Mouse (Mus musculus): ENCODE data around the gene Ankrd12. TPM values are rescaled to one million over a fixed set of nuclear protein-coding genes. Genes with fewer than 3 reads are reported as not detected.

Gene Ankrd12
- total and polyA plus RNA-seq, 3 experiments: 9.6 to 13.3 TPM; not detected in 1

- no peaks in the 10 kb centered on the region for H3K9me3 ChIP-seq (replicated peaks; ENCODE audit: insufficient read depth, low read length)
- no peak overlapping the region for H3K9ac ChIP-seq (ENCODE audit: control insufficient read depth, low read depth, low read length, poor library complexity, severe bottlenecking)
- TF ChIP-seq NRF1 (IDR thresholded peaks at IDR 0.05; ENCODE audit: insufficient read depth, low read depth, low read length, poor library complexity, severe bottlenecking): no peak
- no peak for TF ChIP-seq POLR2AphosphoS5 (IDR thresholded peaks at IDR 0.05; ENCODE audit: borderline replicate concordance, low read depth, low read length)
- no peak for TF ChIP-seq CTCF (IDR thresholded peaks at IDR 0.05 in 2 of 3, conservative IDR thresholded peaks at IDR 0.05 in 1 of 3; ENCODE audit: control insufficient read depth in 1 of 3, insufficient read depth in 1 of 3, low read depth in 2 of 3, low read length in 3 of 3, poor library complexity in 1 of 3, severe bottlenecking in 1 of 3)
- H3K27ac ChIP-seq (ENCODE audit: control insufficient read depth, low read depth, low read length): no peak overlapping the region
- no peaks in the 10 kb centered on the region for H3K27me3 ChIP-seq (ENCODE audit: control insufficient read depth in 1 of 2, insufficient read depth in 2 of 2, low read length in 2 of 2)
- H3K36me3 ChIP-seq (ENCODE audit: control insufficient read depth in 1 of 2, insufficient read depth in 2 of 2, low read length in 2 of 2): no peaks in the 10 kb centered on the region; a peak in 1 of 4 replicates
- no peaks in the 10 kb centered on the region for H3K4me1 ChIP-seq (ENCODE audit: control insufficient read depth in 1 of 2, insufficient read depth in 2 of 2, low read length in 2 of 2)
- no peak for DNase-seq (ENCODE audit: low read depth, low spot score)
- no peaks in the 10 kb centered on the region for H3K79me2 ChIP-seq (ENCODE audit: control insufficient read depth, insufficient read depth, low read length, poor library complexity)
- no peak overlapping the region for H3K4me3 ChIP-seq (ENCODE audit: control insufficient read depth in 1 of 2, insufficient read depth in 1 of 2, low read depth in 2 of 2, low read length in 2 of 2)
These were observed 145.9 kb downstream of the Ankrd12 start for GRCm38 (mm10) chr17:65930960-65931359.

DNA sequence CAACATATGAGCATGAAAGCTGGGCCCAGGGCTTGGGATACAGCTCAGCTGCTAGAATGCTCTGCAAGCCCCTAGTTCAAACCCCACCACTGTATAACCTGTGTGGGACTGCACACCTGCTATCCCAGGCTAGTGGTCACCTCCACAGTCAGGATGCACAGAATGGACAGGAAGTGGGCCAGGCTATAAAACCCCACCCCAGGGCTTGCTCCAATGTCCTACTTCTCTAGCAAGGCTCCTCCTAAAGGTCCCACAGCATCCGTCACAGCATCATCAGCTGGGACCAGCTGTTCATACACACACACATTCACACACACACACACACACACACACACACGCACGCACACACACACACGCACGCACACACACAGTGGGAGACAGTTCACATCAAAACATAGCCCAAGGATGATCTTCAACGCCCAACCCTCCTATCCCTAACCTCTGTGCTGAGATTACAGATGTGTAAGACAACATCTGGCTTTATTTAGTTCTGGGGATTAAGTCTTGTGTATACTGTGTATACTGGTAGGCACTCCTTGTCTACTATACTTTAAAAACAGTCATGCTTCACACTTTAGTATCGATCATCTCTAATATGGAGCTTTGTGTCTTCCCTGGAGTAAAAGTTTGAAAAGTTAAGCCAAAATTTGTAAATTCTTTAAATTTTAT, 146.6 kb downstream of the Ankrd12 start:
- H3K27ac ChIP-seq (ENCODE audit: control insufficient read depth, low read depth, low read length): no peak overlapping the region
- no peak overlapping the region for H3K4me3 ChIP-seq (ENCODE audit: control insufficient read depth in 1 of 2, insufficient read depth in 1 of 2, low read depth in 2 of 2, low read length in 2 of 2)
- H3K79me2 ChIP-seq (ENCODE audit: control insufficient read depth, insufficient read depth, low read length, poor library complexity): no peaks in the 10 kb centered on the region
- no peaks in the 10 kb centered on the region for H3K27me3 ChIP-seq (ENCODE audit: control insufficient read depth in 1 of 2, insufficient read depth in 2 of 2, low read length in 2 of 2)
- no peaks in the 10 kb centered on the region for H3K4me1 ChIP-seq (ENCODE audit: control insufficient read depth in 1 of 2, insufficient read depth in 2 of 2, low read length in 2 of 2)
- DNase-seq (ENCODE audit: low read depth, low spot score): no peak
- no peak for TF ChIP-seq POLR2A (IDR thresholded peaks at IDR 0.05; ENCODE audit: control insufficient read depth in 1 of 2, insufficient read depth in 1 of 2, low read depth in 1 of 2, low read length in 2 of 2, poor library complexity in 1 of 2)
- no peak for TF ChIP-seq GATA1 (IDR thresholded peaks at IDR 0.05; ENCODE audit: low read depth, low read length)
- TF ChIP-seq E2F4 (IDR thresholded peaks at IDR 0.05; ENCODE audit: borderline replicate concordance, low read depth, low read length): no peak
- no peak for TF ChIP-seq MEF2A (IDR thresholded peaks at IDR 0.05; ENCODE audit: extremely low read depth, insufficient replicate concordance, low read depth, low read length, poor library complexity, severe bottlenecking)
- TF ChIP-seq EP300 (IDR thresholded peaks at IDR 0.05; ENCODE audit: low read depth in 1 of 2, low read length in 2 of 2): no peak
- no peak for TF ChIP-seq ZMIZ1 (IDR thresholded peaks at IDR 0.05; ENCODE audit: low read depth, low read length)
- TF ChIP-seq GABPA (IDR thresholded peaks at IDR 0.05; ENCODE audit: low read depth, low read length): no peak
- TF ChIP-seq USF1 (IDR thresholded peaks at IDR 0.05; ENCODE audit: low read depth, low read length): no peak
- no peak for TF ChIP-seq TBP (IDR thresholded peaks at IDR 0.05; ENCODE audit: low read depth, low read length)
- no peak for TF ChIP-seq ZC3H11A (IDR thresholded peaks at IDR 0.05; ENCODE audit: low read depth, low read length)
- TF ChIP-seq MAX (IDR thresholded peaks at IDR 0.05; ENCODE audit: low read length): no peak
- TF ChIP-seq SIN3A (IDR thresholded peaks at IDR 0.05; ENCODE audit: low read length): no peak
- H3K9me3 ChIP-seq (replicated peaks; ENCODE audit: insufficient read depth, low read length): no peaks in the 10 kb centered on the region
- H3K36me3 ChIP-seq (ENCODE audit: control insufficient read depth in 1 of 2, insufficient read depth in 2 of 2, low read length in 2 of 2): peaks cover 0 to 4% of the 10 kb centered on the region in 2 experiments; a peak in 1 of 4 replicates
- no peak overlapping the region for H3K9ac ChIP-seq (ENCODE audit: control insufficient read depth, low read depth, low read length, poor library complexity, severe bottlenecking)
